Mouse (Mus musculus) v-Abl transformed pro-B cells (cell line): Measurements from ENCODE around the gene Stx1a.

ENCODE experiments used
- in situ Hi-C, 2 experiments: fragments of 400-800 bp; cut with MboI; formaldehyde crosslinking; loops; one replicate each; pipeline ENCODE4 v1.15.1; 2025; ENCODE audit not compliant: unreplicated experiment in 2 of 2

Stx1a gene

DNA sequence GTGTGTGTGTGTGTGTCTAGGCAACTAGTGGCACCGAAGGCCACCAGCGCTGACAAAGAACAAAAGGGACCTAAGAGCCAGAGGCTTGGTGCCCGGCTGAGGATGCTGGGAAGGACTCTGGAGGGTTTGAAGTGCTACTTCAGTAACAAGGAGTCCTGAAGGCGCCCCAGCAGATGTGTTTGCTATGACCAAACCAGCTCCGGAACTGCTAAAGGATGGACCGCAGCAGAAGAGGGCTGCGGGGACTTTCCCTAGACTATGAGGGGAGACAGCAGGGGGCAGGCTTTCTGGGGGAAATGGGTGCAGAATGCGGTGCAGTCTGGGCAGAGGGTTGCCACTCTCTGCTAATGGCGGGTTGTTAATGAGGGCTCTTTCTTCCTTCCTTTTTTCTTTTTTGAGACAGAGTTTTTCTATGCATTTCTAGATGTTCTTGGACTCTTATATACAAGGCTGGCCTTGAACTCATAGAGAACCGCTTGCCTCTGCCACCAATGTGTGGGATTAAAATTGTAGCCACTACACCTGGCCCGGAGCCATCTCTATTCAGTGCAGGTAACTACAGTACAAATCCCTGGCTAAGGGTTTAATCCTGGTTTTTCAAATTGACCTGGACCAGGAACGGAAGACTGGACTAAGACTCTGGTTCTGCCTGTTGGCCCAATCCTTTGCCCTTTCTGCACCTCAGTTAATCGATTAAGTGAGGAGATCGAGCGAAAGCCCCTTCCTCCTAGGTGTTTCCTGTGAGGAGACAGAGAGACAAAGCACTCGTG is 15.3 kb upstream of the Stx1a start:
- in situ Hi-C loops: no loop called here

DNA sequence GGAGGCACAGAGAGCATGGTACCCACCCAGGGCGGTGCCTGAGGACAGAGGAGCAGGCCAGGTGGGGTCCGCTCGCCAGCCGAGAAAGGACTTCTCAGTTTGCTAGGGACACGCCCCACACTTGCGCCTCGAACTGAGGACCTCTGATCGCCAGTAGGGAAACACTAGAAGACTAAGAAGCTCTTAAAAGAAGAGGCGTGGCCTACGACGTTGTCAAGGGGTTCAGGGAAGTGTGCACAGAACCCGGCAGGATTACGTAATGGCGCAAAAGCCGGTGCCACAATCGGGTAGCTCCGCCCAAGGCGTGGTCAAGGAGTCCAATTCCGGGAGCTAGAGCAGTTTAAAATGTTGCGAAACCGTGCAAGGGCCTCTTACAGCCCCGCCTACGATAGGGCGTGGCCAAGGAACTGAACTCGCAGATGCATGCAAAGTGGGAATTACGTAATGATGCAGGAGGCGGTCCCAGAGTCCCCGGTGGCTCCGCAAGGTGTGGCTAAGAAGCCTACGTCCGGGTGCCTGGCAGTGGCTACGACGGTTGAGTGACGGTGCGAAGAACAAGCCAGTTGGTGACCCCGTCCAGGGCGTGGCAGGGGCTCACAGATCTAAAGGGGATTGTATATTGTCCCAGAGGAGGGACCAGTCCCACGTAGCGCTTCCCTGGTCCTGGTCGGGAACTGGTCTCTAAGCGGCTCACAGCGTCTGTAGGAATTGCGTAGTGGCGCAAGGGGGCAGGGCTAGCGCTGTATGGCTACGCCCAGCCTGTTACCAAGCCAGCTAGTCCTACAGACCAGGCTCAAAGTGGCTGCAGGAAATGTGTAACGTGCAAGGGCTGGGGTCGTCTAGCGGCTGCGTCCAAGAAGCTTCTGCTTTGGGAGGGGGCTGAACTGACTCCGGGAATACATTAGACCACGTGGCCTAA is 14.4 kb upstream of the Stx1a start, which contains the start of gene Abhd11:
TSS of gene Abhd11 (plus strand) at position 482 of the 919 bp plus-strand sequence.
- in situ Hi-C loops: no loop called here

- in situ Hi-C loops: loop anchor here in 1 of 2 experiments (5.0 kb wide), 1 partner anchor 178 kb away; the partner anchor contains the start of gene Baz1b
Measured at GRCm38 (mm10) chr5:135009590-135010319, 13.5 kb upstream of the Stx1a start.

DNA sequence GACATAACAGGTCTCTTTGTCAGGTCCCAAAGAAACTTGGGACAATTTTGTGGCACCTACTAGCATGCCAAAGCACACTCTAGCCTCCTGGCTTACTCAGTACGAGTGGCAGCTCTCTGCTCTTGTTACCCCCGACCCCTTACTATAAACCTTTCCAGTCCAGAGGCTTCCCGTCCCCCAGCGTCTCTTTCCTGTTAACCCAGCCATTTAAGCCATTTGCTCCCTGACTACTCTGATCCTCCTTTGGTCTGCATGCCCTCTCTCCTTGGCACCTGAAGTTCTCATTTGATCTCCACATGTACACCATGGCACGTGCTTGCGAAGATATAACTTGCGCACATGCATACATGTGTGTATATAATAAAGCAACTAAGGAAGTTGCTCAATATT is 13.0 kb upstream of the Stx1a start:
- in situ Hi-C loops: loop anchor here in 1 of 2 experiments (5.0 kb wide), 1 partner anchor 177 kb away; the partner anchor contains the start of gene Baz1b

- in situ Hi-C loops: loop anchor here in 1 of 2 experiments (5.0 kb wide), 1 partner anchor 176 kb away; the partner anchor contains the start of gene Baz1b
Measured at GRCm38 (mm10) chr5:135010841-135011743, 12.2 kb upstream of the Stx1a start.

DNA sequence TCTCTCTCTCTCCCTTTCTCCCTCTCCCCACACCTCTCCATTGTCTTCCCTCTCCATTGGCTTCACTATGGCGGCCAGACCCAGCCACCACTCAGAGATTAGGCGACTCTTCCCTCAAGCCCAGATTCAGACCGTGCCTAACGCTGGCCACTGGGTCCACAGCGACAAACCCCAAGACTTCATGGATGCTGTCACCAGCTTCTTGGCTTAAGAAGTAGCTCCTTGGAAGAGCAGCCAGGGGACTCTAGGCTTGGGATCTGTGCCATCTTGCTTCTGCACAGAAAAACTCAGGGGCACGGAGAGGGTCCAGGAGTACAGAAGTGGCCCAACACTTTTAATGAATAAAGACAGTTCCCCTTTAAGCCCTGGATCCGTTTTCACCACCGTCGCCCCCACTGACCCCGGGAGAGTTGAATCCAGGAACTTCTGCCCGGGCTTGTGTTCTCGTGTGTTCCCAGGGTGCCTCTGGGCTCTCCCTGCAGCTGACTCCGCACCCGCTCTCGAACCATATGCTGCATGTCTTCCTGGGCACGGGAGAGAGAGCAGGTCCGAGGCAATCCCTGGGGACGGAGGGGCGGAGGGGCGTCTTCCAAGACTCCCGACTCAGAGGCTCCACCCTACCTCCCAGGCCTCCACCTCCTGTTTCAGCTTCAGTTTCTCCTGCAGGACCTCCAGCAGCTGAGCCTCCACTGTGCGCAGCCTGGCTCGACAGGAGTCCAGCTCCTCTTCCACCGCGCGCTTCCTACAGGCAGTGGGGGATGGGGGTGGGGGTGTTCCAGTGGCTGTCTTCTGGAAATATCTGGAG is 11.3 kb upstream of the Stx1a start:
- in situ Hi-C loops: loop anchor here in 1 of 2 experiments (5.0 kb wide), 1 partner anchor 175 kb away; the partner anchor contains the start of gene Baz1b

GRCm38 (mm10) chr5:135012671-135013441 is 10.4 kb upstream of the Stx1a start:
- in situ Hi-C loops: loop anchor here in 1 of 2 experiments (5.0 kb wide), 1 partner anchor 174 kb away; the partner anchor contains the start of gene Baz1b

- in situ Hi-C loops: loop anchor here (5.0 kb wide), 3 partner anchors 102 to 272 kb away; no protein-coding TSS in a partner anchor
Measured at GRCm38 (mm10) chr5:135015497-135015896, 7.8 kb upstream of the Stx1a start.

- in situ Hi-C loops: loop anchor here (5.0 kb wide), 3 partner anchors 101 to 271 kb away; no protein-coding TSS in a partner anchor
Measured at GRCm38 (mm10) chr5:135016224-135016759, 7.0 kb upstream of the Stx1a start.

GRCm38 (mm10) chr5:135021814-135022213 is 1.5 kb upstream of the Stx1a start:
- in situ Hi-C loops: loop anchor here (5.0 kb wide), 2 partner anchors 35 to 95 kb away; no protein-coding TSS in a partner anchor

DNA sequence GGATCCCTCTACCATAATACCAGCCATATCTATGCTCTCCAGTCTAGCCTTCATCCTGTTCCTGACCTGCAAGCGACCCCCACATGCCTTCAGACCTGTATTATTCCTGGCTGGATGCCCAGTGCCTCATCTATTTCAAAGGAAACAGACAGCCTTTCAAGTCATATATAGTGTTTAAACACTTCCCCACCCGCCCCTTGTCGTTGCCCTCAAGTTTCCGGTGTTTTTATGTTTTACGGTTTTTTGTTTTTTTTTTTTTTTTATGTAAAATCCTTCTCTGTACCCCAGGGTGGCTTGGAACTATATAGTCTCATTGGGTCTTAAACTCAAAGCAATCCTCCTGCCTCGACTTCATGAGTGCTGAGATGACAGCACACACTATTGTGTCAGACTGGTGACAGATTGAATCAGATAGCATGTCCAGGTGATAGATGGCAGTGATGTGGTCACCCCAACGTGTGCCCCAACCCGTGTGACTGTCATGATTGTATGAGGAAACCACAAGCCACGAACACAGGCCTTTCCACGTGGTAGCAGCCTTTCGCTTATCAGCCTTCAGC is 1.5 kb downstream of the Stx1a start:
- in situ Hi-C loops: loop anchor here (5.0 kb wide), 2 partner anchors 33 to 93 kb away; no protein-coding TSS in a partner anchor

- in situ Hi-C loops: no loop called here
Measured at GRCm38 (mm10) chr5:135025899-135026298, 2.6 kb downstream of the Stx1a start.

DNA sequence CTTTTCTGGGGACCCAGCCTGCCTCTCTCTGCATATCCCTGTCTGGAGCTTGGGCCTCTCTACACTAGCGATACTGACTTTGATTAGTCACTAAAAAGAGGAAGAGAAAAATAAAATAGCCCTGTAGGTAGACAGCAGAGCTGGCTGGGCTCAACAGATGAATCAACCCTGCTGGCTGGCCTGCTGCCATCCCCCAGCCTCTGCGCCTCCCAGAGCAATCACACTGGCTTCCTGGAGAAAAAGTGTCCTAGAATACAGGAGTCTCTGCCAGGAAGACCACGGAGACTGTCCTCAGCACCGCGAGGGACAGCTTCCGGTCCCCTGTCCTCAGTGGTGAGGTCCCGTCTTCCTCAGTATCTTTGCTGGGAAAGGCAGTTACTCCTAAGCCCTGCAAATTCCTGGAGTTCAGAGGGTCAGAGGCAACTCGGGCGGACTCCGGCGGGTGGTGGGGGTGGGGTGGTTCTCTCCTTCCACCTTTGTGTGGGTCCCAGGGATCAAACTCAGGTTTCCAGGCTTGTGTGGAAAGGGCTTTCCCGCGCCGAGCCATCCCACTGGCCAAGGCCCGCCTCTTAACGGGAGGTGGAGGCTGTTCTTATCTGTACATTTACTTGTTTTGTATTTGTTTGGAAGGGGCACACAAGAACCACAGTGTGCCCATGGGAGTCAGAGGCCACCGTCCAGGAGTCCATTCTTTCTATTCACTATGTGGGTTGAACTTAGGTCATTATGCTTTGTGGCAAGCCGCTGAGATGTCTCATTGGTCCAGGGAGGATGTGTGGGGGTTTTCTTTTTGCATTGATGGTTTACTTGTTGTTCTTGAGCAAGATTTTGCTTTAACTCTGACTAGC is 5.9 kb downstream of the Stx1a start:
- in situ Hi-C loops: no loop called here

DNA sequence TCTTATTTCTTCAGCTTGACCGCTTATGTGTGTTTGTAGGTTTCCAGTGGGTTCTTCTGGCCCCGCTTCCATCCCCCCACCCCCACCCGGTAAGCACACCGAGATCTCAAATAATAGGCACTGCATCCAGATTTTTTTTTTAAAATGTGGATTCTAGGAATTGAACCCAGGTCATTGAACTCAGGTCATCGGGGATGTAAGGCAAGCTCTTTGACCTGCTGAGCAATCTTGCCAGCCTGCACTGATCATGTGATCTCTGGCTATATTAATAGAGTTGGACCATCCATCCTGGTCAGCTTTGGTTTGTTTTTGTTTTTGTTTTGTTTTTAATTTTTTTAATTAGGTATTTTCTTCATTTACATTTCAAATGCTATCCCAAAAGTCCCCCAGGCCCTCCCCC is 9.3 kb downstream of the Stx1a start:
- in situ Hi-C loops: no loop called here

- in situ Hi-C loops: no loop called here
Measured at GRCm38 (mm10) chr5:135034593-135034992, 11.3 kb downstream of the Stx1a start.
